8 mouse cellular contexts compared by ENCODE assay signal in genomic region chr8:22059821-22060445, GRCm38 (mm10). TPM values are rescaled to one million over a fixed set of nuclear protein-coding genes. Genes with fewer than 3 reads are reported as not detected.
A peak's percentile ranks its signal among the peaks of the same experiment; 100 is the strongest.
DNase-seq lines count a peak whose midpoint lies in the region; ATAC-seq and TF ChIP-seq lines count a peak whose summit lies in the region.

Atp7b (minus strand) TSS chr8:22060305.

- peak within 1 kb of the TSS; percentile 59 for H3K9ac ChIP-seq in hindbrain, embryonic 14.5 days
- H3K9ac ChIP-seq in limb, embryonic 14.5 days (ENCODE audit: low read depth, low read length, severe bottlenecking), result peak within 1 kb of the TSS; percentile 66
- peak within 1 kb of the TSS; percentile 77 for H3K9ac ChIP-seq in neural tube, embryonic 15.5 days (replicated peaks)

- no peaks in the 10 kb centered on the region for H3K9me3 ChIP-seq in hindbrain, embryonic 14.5 days (ENCODE audit: control insufficient read depth, low read length)
- no peaks in the 10 kb centered on the region for H3K9me3 ChIP-seq in limb, embryonic 14.5 days (ENCODE audit: control insufficient read depth, low read length)
- no peaks in the 10 kb centered on the region for H3K9me3 ChIP-seq in neural tube, embryonic 15.5 days (replicated peaks)

- TF ChIP-seq POLR2A in limb, embryonic 14.5 days (IDR thresholded peaks at IDR 0.05; ENCODE audit: borderline replicate concordance, extremely low read depth, insufficient read depth, insufficient read length), result no peak

- peaks cover 20% of the 10 kb centered on the region for H3K36me3 ChIP-seq in hindbrain, embryonic 14.5 days (replicated peaks; ENCODE audit: control insufficient read depth, insufficient read depth)
- peaks cover 16% of the 10 kb centered on the region for H3K36me3 ChIP-seq in limb, embryonic 14.5 days (ENCODE audit: control insufficient read depth, insufficient read depth, low read length)
- peaks cover 12% of the 10 kb centered on the region for H3K36me3 ChIP-seq in neural tube, embryonic 15.5 days

- H3K27me3 ChIP-seq in hindbrain, embryonic 14.5 days (ENCODE audit: control insufficient read depth, insufficient read depth, low read length), result peaks cover 12% of the 10 kb centered on the region; the same call in 1 of the 2 replicates
- H3K27me3 ChIP-seq in limb, embryonic 14.5 days (ENCODE audit: control insufficient read depth, insufficient read depth, low read length), result peaks cover 19% of the 10 kb centered on the region
- peaks cover 6% of the 10 kb centered on the region; the same call in 1 of the 2 replicates for H3K27me3 ChIP-seq in neural tube, embryonic 15.5 days (replicated peaks)

- peaks cover 6% of the 10 kb centered on the region for H3K4me1 ChIP-seq in hindbrain, embryonic 14.5 days (replicated peaks; ENCODE audit: control insufficient read depth, insufficient read depth, low read length)
- H3K4me1 ChIP-seq in limb, embryonic 14.5 days (ENCODE audit: control insufficient read depth, insufficient read depth, low read length), result peaks cover 4% of the 10 kb centered on the region; the same call in 1 of the 2 replicates
- peaks cover 9% of the 10 kb centered on the region for H3K4me1 ChIP-seq in neural tube, embryonic 15.5 days

- peak; percentile 36 for ATAC-seq in common myeloid progenitor, adult 5-6 weeks (replicated peaks; ENCODE audit: low read depth, poor library complexity, severe bottlenecking)
- ATAC-seq in hindbrain, embryonic 14.5 days (ENCODE audit: low FRiP score), result peak; percentile 89; the same call in 1 of the 2 replicates
- peak; percentile 75 for ATAC-seq in limb, embryonic 14.5 days (ENCODE audit: low FRiP score, low read depth)
- ATAC-seq in neural tube, embryonic 15.5 days (ENCODE audit: low FRiP score), result peak; percentile 90

- H3K27ac ChIP-seq in hindbrain, embryonic 14.5 days, result no peak within 1 kb of the TSS
- no peak within 1 kb of the TSS for H3K27ac ChIP-seq in limb, embryonic 14.5 days (replicated peaks; ENCODE audit: low read depth, low read length)
- H3K27ac ChIP-seq in neural tube, embryonic 15.5 days (replicated peaks), result peak within 1 kb of the TSS; percentile 65

- WGBS in hindbrain, embryonic 14.5 days, result 2% methylated on average over 41 of the region's 46 CpGs
- 2% methylated on average over 31 of the region's 46 CpGs for WGBS in limb, embryonic 14.5 days
- under 1% methylated on average over 43 of the region's 46 CpGs for WGBS in neural tube, embryonic 15.5 days

- peak; percentile 8 for DNase-seq in embryo, embryonic 11.5 days (ENCODE audit: low read depth, low spot score)
- DNase-seq in embryo, embryonic 9.5 days (ENCODE audit: extremely low spot score), result no peak
- DNase-seq in A20 (ENCODE audit: low read depth, low spot score), result peak; percentile 79
- DNase-seq in hindbrain, embryonic 14.5 days (ENCODE audit: low spot score), result no peak
- no peak for DNase-seq in limb, embryonic 14.5 days (ENCODE audit: low spot score)
- no peak for DNase-seq in right cerebral cortex, postnatal 10 days (ENCODE audit: low spot score in 2 of 2)

- H3K4me2 ChIP-seq in hindbrain, embryonic 14.5 days (replicated peaks), result peak within 1 kb of the TSS; percentile 81
- H3K4me2 ChIP-seq in limb, embryonic 14.5 days (replicated peaks; ENCODE audit: low read depth, low read length, severe bottlenecking), result peak within 1 kb of the TSS; percentile 97
- H3K4me2 ChIP-seq in neural tube, embryonic 15.5 days, result peak within 1 kb of the TSS; percentile 94

- peak within 1 kb of the TSS; percentile 61 for H3K4me3 ChIP-seq in hindbrain, embryonic 14.5 days (replicated peaks; ENCODE audit: low read length)
- peak within 1 kb of the TSS; percentile 75 for H3K4me3 ChIP-seq in limb, embryonic 14.5 days (replicated peaks; ENCODE audit: low read length)
- peak within 1 kb of the TSS; percentile 81 for H3K4me3 ChIP-seq in neural tube, embryonic 15.5 days (replicated peaks)

RNA-seq across cellular contexts. Expression of gene Atp7b, which starts in this region (rescaled TPM):
- 6.8 and 10.3 TPM in 2 replicates for total RNA-seq in common myeloid progenitor, adult 5-6 weeks (2017)
- 1.9 and 2.0 TPM in 2 replicates for polyA plus RNA-seq in hindbrain, embryonic 14.5 days (2014; fragmentation: Nextera tagmentation; extraction: Ambion mirVana)
- 0.63 TPM in 2 replicates for polyA plus RNA-seq in limb, embryonic 14.5 days (2012; rRNA removed)
- polyA plus RNA-seq in limb, embryonic 14.5 days (2014; fragmentation: Nextera tagmentation; extraction: Ambion mirVana), result 0.29 and 0.37 TPM in 2 replicates
- 1.1 and 2.1 TPM in 2 replicates for polyA plus RNA-seq in neural tube, embryonic 15.5 days (2015; fragmentation: Nextera tagmentation; extraction: Ambion mirVana)

Comparison
In these comparisons a context has a peak if more than half of its experiments do, and no peak if none do; other contexts are left out.
1. DNase-seq: peak in embryo, embryonic 11.5 days (single experiment) and A20 (single experiment); none in embryo, embryonic 9.5 days (single experiment), hindbrain, embryonic 14.5 days (single experiment), limb, embryonic 14.5 days (single experiment) and right cerebral cortex, postnatal 10 days (0 of 2).
2. Peak in ATAC-seq, H3K4me3 ChIP-seq, H3K9ac ChIP-seq and H3K4me2 ChIP-seq in limb, embryonic 14.5 days; RNA of the gene not detected or under 1 TPM.
3. ATAC-seq: peak in every context shown above with its lines; median percentile 90 in neural tube, embryonic 15.5 days; 89 in hindbrain, embryonic 14.5 days; 75 in limb, embryonic 14.5 days; 36 in common myeloid progenitor, adult 5-6 weeks.
4. Peak in every context shown above with its lines, with median percentiles within 50 percentile points of each other: H3K4me2 ChIP-seq, H3K4me3 ChIP-seq and H3K9ac ChIP-seq.